Mouse (Mus musculus) lung, embryonic 16.5 days (tissue): ENCODE data around the gene Ccdc113. TPM values are rescaled to one million over a fixed set of nuclear protein-coding genes. Genes with fewer than 3 reads are reported as not detected.

Experiments
- ATAC-seq: fragments of 200-750 bp; cut with Nextera tagmentation; 2 replicates; pipeline ENCODE4 v1.8.0; 2017; ENCODE audit warnings: low read depth, mild to moderate bottlenecking, moderate library complexity
- H3K27ac ChIP-seq: fragments of 300-500 bp; sonication (generic); 2 replicates; pipeline ENCODE4 v1.5.1; 2014; ENCODE audit warnings: mild to moderate bottlenecking, control low read depth, low read length
- H3K27me3 ChIP-seq: fragments of 300-500 bp; sonication (generic); 2 replicates; pipeline ENCODE4 v1.6.1; 2014; ENCODE audit warnings: low read depth, low read length, mixed read lengths; ENCODE audit not compliant: control insufficient read depth, insufficient read depth
- H3K36me3 ChIP-seq: fragments of 300-500 bp; sonication (generic); 2 replicates; pipeline ENCODE4 v1.6.1; 2014; ENCODE audit warnings: low read length; ENCODE audit not compliant: control insufficient read depth, insufficient read depth
- H3K4me1 ChIP-seq: fragments of 300-500 bp; sonication (generic); replicated peaks from 2 replicates; pipeline ENCODE4 v1.6.1; 2014; ENCODE audit warnings: low read length, mixed read lengths; ENCODE audit not compliant: control insufficient read depth, insufficient read depth
- H3K4me2 ChIP-seq: fragments of 300-500 bp; sonication (generic); 2 replicates; pipeline ENCODE4 v1.6.1; 2014; ENCODE audit warnings: low read depth, low read length, control low read depth
- H3K4me3 ChIP-seq: fragments of 300-500 bp; sonication (generic); 2 replicates; pipeline ENCODE4 v1.5.1; 2014; ENCODE audit warnings: mild to moderate bottlenecking, low read length, control low read depth
- H3K9ac ChIP-seq: fragments of 300-500 bp; sonication (generic); 2 replicates; pipeline ENCODE4 v1.6.1; 2014; ENCODE audit warnings: low read length, control low read depth
- H3K9me3 ChIP-seq: fragments of 300-500 bp; sonication (generic); 2 replicates; pipeline ENCODE4 v1.6.1; 2016; ENCODE audit warnings: low read length; ENCODE audit not compliant: control insufficient read depth
- WGBS: fragments of 180-500 bp; shearing (Covaris S2); extraction: QIAGEN DNeasy Blood & Tissue Kit; methylation state at CpG from one replicate; pipeline ENCODE4 v1.1.7; 2014; 5-methylcytosine and 5-hydroxymethylcytosine counted together
- polyA plus RNA-seq: library from polyadenylated mRNA; unstranded; fragments of >200 nt; fragmentation: Nextera tagmentation; extraction: Ambion mirVana; gene quantifications from 2 replicates; pipeline ENCODE4 v1.2.1, GENCODE M21; 2015

Ccdc113 gene
- polyA plus RNA-seq, 1 experiment from 2014 or later, result 6.3 TPM

DNA sequence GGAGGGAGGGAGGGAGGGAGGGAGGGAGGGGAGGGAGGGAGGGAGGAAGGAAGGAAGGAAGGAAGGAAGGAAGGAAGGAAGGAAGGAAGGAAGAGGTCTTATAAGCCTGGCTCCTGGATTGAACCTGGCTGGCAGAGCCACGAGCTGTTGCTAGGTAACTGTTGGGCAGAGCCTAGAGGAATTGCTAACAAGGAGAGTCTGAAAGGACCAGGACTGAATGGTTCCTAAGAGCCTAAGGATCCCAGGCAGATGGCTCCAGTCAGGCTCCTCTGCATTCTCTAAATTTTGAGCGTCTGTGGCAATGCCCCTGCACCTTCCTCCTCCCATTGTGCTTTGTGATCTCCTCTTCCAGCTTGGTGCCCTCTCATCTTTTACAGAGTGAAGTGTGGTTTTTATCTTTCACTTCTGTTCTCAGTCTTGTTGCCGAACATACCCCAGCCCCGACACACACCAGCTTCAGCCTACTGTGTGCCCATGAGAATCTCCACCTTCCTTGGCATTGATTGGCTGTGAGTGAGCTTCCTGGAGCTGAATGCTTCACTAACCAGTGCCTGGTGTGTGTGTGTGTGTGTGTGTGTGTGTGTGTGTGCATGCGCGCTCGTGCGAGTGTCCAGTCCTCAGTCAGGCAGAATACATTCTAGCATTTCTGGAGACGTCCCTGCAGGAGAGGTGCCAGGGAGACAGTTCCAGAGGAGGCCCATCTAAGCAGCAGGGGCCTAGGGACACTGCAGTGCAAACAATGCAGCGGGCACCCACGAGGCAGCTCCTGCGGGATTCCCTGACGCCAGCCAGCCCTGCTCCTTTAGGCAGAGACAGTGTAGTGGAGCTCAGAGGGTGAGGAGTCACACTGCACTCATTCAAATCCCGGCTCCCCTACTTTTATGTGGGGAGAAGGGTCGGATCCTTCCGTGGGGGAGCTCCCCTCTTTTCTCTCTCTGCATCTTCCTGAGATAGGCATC is 16.3 kb downstream of the Ccdc113 start:
- WGBS, result 49% methylated on average over 16 of the region's 16 CpGs
- H3K4me2 ChIP-seq, result no peak overlapping the region
- H3K27me3 ChIP-seq, result no peaks in the 10 kb centered on the region
- H3K9ac ChIP-seq, result no peak overlapping the region
- H3K4me3 ChIP-seq, result no peak overlapping the region
- no peak overlapping the region for H3K27ac ChIP-seq
- H3K9me3 ChIP-seq, result no peaks in the 10 kb centered on the region
- no peak for ATAC-seq
- no peaks in the 10 kb centered on the region for H3K36me3 ChIP-seq
- H3K4me1 ChIP-seq, result no peaks in the 10 kb centered on the region

GRCm38 (mm10) chr8:95551577-95551976 is 17.7 kb downstream of the Ccdc113 start:
- no peak for ATAC-seq
- Histone ChIP-seq H3K27me3 (no peaks in the 10 kb centered on the region), H3K9ac (no peak overlapping the region), H3K4me3 (no peak overlapping the region), H3K4me1 (no peaks in the 10 kb centered on the region), H3K4me2 (no peak overlapping the region), H3K27ac (no peak overlapping the region), H3K9me3 (no peaks in the 10 kb centered on the region), H3K36me3 (no peaks in the 10 kb centered on the region)
- 65% methylated on average over 4 of the region's 4 CpGs for WGBS

DNA sequence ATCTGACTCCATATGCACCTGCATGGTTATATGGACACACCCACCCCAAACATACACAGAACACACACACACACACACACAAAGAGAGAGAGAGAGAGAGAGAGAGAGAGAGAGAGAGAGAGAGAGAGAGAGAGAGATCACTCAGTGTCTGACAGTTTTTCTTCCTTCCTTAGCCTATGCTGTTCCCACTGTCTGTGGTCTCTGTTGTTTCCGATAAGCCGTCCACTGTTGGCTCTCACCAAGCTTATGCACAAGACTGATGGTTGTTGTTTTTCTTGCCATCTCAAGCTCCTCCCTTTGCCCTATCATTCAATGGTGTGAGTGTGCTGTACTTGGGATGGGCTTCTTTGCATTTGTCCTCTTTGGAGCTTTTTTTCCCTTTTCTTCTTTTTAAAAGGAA is 22.1 kb downstream of the Ccdc113 start:
- WGBS, result 95% methylated on average over 2 of the region's 2 CpGs

DNA sequence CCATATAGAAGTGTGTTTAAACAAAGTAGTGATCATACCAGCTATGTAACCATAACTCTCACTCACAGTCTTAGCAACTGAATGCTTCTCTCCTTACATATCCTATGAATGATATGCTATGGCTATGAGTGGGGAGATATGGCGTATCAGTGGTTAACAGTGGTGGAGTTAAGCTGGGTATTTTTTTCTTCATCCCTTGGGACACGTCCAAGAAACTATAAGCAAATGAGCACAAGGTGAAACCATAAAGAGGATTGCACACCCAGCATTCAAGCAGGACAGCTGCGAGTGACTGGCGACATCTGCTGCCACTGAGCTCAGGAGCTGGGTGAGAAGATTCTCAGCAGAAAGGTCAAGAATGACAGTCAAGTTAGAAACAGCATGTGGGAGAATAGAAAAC is 32.3 kb downstream of the Ccdc113 start:
- Histone ChIP-seq H3K4me2 (no peak overlapping the region), H3K36me3 (no peaks in the 10 kb centered on the region), H3K4me3 (no peak overlapping the region), H3K4me1 (no peaks in the 10 kb centered on the region; the same call in 1 of the 2 replicates), H3K27ac (no peak overlapping the region), H3K9me3 (no peaks in the 10 kb centered on the region), H3K27me3 (no peaks in the 10 kb centered on the region), H3K9ac (no peak overlapping the region)
- 48% methylated on average over 4 of the region's 4 CpGs for WGBS
- peak; percentile 87 for ATAC-seq

More for the DNA sequence above, 22.1 kb downstream of the Ccdc113 start:
- ATAC-seq, result no peak
- Histone ChIP-seq H3K9ac (no peak overlapping the region), H3K27ac (no peak overlapping the region), H3K27me3 (no peaks in the 10 kb centered on the region), H3K4me2 (no peak overlapping the region), H3K36me3 (no peaks in the 10 kb centered on the region), H3K4me3 (no peak overlapping the region), H3K9me3 (no peaks in the 10 kb centered on the region), H3K4me1 (no peaks in the 10 kb centered on the region)

DNA sequence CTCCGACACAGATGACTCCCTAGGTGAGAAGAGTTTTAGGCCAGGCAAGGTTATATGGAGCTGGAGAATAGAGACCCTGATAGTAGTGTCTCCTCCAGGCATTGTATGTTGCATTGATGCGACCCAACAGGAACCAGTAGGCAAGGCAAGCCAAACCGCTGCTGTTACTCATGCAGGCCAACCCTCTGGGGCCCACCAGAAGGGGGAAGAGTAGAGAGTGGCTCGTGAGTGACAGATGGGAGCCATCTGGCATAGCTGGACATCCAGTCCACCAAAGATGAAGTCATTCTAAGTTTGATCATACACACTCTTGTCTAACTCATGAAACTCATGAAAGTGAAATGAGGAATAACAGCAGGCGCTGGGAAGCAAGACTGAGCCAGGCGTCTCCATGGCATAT is 32.9 kb downstream of the Ccdc113 start:
- Histone ChIP-seq H3K4me2 (no peak overlapping the region), H3K4me3 (no peak overlapping the region), H3K27me3 (no peaks in the 10 kb centered on the region), H3K9ac (no peak overlapping the region), H3K4me1 (no peaks in the 10 kb centered on the region; the same call in 1 of the 2 replicates), H3K36me3 (no peaks in the 10 kb centered on the region), H3K27ac (peak overlapping the region; percentile 57), H3K9me3 (no peaks in the 10 kb centered on the region)
- WGBS, result 59% methylated on average over 6 of the region's 6 CpGs
- peak; percentile 97 for ATAC-seq

GRCm38 (mm10) chr8:95573146-95573545 is 39.3 kb downstream of the Ccdc113 start:
- H3K27ac ChIP-seq, result no peak overlapping the region
- H3K9ac ChIP-seq, result no peak overlapping the region
- 84% methylated on average over 5 of the region's 5 CpGs for WGBS
- no peaks in the 10 kb centered on the region for H3K9me3 ChIP-seq
- no peak overlapping the region for H3K4me3 ChIP-seq
- no peak for ATAC-seq
- no peaks in the 10 kb centered on the region for H3K4me1 ChIP-seq
- H3K27me3 ChIP-seq, result no peaks in the 10 kb centered on the region
- no peak overlapping the region for H3K4me2 ChIP-seq
- no peaks in the 10 kb centered on the region for H3K36me3 ChIP-seq

GRCm38 (mm10) chr8:95576240-95576639 is 42.4 kb downstream of the Ccdc113 start, which contains the start of gene Prss54:
Gene Prss54, minus strand, starts transcription at chr8:95576340.
- Histone ChIP-seq H3K27me3 (no peaks in the 10 kb centered on the region), H3K9ac (no peak within 1 kb of the TSS), H3K4me1 (no peaks in the 10 kb centered on the region), H3K36me3 (no peaks in the 10 kb centered on the region), H3K27ac (no peak within 1 kb of the TSS), H3K4me2 (no peak within 1 kb of the TSS), H3K4me3 (no peak within 1 kb of the TSS), H3K9me3 (no peaks in the 10 kb centered on the region)
- 70% methylated on average over 10 of the region's 10 CpGs for WGBS
- no peak for ATAC-seq

- Histone ChIP-seq H3K36me3 (no peaks in the 10 kb centered on the region), H3K4me2 (no peak overlapping the region), H3K4me3 (no peak overlapping the region), H3K9me3 (no peaks in the 10 kb centered on the region), H3K27ac (no peak overlapping the region), H3K27me3 (no peaks in the 10 kb centered on the region), H3K9ac (no peak overlapping the region), H3K4me1 (no peaks in the 10 kb centered on the region)
- no peak for ATAC-seq
- WGBS, result 77% methylated on average over 1 of the region's 1 CpGs
Observed at GRCm38 (mm10) chr8:95587339-95587738, 53.5 kb downstream of the Ccdc113 start.

DNA sequence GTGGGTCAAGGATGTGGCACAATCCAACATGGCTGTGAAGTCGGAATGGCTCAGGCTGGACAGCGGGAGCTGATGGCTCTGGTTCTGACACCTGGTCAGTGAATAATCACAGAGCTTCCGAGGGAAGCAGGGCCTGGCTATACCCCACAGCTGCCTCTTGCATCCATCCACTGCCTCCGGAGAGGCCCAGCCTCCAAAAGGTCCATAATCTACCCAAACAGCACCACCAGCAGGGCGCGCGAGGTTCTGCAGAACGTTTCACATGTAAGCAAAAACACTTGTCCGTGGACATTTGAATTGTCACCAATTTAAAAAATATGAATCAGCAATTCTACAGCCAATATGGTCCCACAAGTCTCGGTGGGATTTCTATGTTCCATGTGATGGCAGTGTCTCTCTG is 55.4 kb downstream of the Ccdc113 start:
- WGBS, result 48% methylated on average over 10 of the region's 10 CpGs
- H3K4me2 ChIP-seq, result no peak overlapping the region
- H3K4me3 ChIP-seq, result no peak overlapping the region
- no peak overlapping the region for H3K27ac ChIP-seq
- H3K36me3 ChIP-seq, result no peaks in the 10 kb centered on the region
- H3K4me1 ChIP-seq, result no peaks in the 10 kb centered on the region
- H3K9me3 ChIP-seq, result no peaks in the 10 kb centered on the region
- ATAC-seq, result no peak
- H3K27me3 ChIP-seq, result no peaks in the 10 kb centered on the region
- H3K9ac ChIP-seq, result no peak overlapping the region
